Mouse (Mus musculus): ENCODE results near the gene Zbtb49.
A peak's percentile ranks its signal among the peaks of the same experiment; 100 is the strongest.

The Zbtb49 gene

DNA sequence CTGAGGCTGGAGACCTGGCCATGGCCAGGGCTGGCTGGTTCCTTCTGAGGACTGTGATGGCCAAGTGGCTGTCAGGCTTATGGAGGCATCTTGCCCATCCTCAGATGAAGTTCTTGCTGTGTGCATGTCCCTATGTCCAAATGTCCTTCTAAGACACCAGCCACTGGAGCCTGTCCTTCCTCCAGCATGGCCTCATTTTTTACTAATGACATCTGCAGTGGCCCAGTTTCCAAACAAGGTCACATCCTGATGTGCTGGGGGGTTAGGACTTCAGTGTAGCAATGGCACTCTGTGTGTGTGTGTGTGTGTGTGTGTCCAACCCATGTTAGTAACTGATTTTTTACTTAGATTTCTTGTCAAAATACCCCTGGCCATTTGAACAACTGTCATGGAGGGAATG, 24.3 kb downstream of the Zbtb49 start:
- no peak for DNase-seq (ENCODE audit: low spot score)

GRCm38 (mm10) chr5:38194946-38195345, 25.3 kb downstream of the Zbtb49 start:
- DNase-seq (ENCODE audit: low spot score), result no peak

GRCm38 (mm10) chr5:38190907-38191306, 29.4 kb downstream of the Zbtb49 start:
- DNase-seq (ENCODE audit: low spot score), result no peak

- DNase-seq (ENCODE audit: low spot score), result no peak
Observed at GRCm38 (mm10) chr5:38187006-38187405, 33.3 kb downstream of the Zbtb49 start.

DNA sequence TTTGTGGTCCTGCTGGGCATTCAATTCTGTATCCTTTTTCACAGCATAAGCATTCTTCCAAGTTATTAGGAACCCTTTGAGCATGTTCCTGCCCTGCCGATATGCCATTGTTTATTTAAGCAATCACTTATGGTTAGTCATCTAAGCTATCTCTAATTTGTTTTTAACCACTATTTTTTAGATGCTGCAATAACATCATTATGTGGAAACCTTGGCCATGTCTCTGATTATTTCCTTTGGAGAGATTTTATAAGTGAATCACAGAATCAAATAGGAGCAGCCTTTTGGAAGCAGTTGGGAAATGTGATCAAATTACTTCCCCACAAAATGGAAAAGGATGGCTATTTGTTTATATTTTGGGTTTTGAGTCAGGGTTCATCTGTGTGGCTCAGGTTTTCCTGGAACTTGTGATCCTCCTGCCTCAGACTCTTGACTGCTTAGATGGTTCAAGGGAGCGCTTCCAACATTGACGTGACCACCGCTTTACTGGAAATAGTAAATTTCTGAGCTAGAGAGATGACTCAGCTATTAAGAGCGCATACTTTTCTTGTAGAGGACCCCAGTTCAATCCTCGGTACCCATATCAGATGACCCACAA, 35.5 kb downstream of the Zbtb49 start:
- DNase-seq (ENCODE audit: low spot score), result no peak

- no peak for DNase-seq (ENCODE audit: low spot score)
Observed at GRCm38 (mm10) chr5:38174256-38174912, 45.9 kb downstream of the Zbtb49 start.

GRCm38 (mm10) chr5:38173766-38174165, 46.5 kb downstream of the Zbtb49 start:
- DNase-seq (ENCODE audit: low spot score), result no peak

- DNase-seq (ENCODE audit: low spot score), result no peak
Observed at GRCm38 (mm10) chr5:38168497-38168896, 51.8 kb downstream of the Zbtb49 start.

DNA sequence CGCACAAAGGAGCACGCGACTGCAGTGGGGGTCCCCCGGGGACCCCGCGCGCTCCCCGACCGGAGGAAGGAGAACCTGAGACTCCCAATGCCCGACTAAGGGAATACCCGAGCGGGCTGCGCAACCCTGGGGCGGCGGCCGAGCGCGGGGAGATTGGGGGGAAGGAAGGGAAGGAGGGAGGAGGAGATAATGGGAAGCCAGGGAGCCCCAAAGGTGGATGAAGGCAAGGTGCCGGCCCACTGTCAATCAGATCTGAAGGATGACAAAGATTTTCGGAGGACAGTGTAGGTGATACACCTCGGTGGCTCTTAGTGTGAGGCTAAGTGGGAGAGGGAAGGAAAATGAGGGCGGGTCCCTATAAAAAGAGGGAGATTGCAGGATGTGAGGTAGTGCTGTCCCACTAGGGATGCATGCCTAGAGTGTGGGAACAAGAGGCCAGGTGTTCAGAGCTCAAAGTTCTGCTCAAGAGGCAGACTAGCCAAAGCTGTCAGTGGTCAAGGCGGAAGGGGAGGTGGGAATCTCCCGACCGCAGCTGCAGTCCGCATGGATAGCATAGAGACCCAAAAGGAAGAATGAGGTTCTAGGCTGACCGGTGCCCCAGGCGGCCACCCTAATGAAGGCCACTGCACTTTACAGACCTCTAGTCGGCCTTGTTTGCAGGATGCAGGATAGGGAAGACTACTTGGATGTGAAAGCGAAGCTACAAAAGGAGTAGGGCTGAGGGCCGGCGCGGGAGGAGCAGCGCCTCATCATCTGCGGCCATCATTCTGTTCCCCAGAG, 60.4 kb downstream of the Zbtb49 start, which contains the start of gene Nsg1:
Gene Nsg1, minus strand, starts transcription at position 274 of the 780 bp plus-strand sequence.
- DNase-seq (ENCODE audit: low spot score), result no peak

DNA sequence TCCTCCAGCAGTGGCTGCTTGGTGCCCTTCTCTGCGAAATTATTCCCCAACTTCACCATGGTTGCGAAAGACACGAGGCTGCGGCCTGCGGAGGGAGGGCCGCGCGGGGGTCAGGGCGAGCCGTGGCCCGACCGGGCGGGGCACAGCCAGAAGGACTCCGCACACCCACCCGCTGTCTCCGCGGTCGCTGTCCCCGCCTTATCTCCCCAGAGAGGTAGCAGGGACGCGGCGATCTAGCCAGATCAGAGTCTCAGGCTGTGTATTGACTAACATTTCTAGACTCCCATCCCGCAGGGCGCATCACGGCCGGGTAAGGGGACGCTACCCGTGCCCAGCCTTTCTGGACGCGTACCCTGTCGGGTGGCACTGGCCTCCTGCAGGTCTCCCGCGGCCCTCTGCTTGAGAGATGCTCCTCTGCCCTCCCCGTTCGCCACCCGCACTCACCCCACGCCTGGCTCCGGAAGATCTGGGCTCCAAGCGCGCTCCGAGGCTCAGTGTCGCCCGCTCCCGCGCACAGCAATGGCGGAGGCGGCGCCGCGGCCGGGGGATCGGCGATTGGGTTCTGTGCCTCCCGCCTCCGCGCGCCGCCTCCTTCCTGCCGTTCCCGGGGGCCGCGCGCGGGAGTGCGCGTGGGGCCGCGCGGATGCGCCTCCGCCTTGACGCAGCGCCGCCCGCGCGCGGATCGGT, 61.2 kb downstream of the Zbtb49 start:
- DNase-seq (ENCODE audit: low spot score), result peak; percentile 69

- no peak for DNase-seq (ENCODE audit: low spot score)
Observed at GRCm38 (mm10) chr5:38158501-38158946, 61.7 kb downstream of the Zbtb49 start.

GRCm38 (mm10) chr5:38157481-38158020, 62.7 kb downstream of the Zbtb49 start:
- no peak for DNase-seq (ENCODE audit: low spot score)

- DNase-seq (ENCODE audit: low spot score), result no peak
Observed at GRCm38 (mm10) chr5:38153636-38154035, 66.6 kb downstream of the Zbtb49 start.

GRCm38 (mm10) chr5:38152201-38153108, 67.8 kb downstream of the Zbtb49 start:
- DNase-seq (ENCODE audit: low spot score), result no peak

DNA sequence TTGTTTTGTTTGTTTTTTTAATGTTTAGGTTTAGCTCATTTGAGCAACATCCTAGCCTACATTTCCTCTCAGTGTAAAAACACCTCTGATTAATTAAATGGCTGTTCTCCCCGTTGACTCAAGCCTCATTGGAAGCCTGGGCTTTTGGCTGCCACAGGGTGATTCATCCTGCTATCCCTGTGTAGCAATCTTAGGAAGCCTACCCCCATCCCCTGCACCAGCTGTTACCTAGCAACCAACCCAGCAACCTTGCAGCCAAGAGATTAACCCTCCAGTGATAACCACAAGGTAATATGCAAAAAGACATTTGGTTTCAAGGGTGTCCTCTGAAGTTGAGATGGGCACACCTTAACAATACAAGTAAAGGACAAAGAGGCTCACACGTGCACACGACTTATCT, 69.0 kb downstream of the Zbtb49 start:
- no peak for DNase-seq (ENCODE audit: low spot score)

DNA sequence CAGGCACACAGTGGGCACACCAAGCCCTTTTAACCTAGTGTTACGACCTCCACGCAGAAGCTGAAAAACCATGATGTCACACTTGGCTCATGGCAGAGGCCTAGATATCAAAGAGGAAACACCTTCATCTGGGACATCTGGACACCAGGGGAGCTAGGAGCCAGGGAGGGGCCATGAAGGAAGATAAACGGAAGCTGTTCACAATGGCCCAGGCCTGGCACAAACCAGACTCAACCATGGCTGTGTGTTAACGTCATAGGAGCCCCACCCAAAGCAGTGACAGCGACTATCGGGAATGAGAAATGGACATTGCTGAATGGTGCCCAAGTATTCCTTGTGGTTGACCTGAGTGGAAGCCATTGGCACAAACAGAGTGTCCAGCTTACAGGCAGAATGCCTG, 73.7 kb downstream of the Zbtb49 start:
- no peak for DNase-seq (ENCODE audit: low spot score)

DNA sequence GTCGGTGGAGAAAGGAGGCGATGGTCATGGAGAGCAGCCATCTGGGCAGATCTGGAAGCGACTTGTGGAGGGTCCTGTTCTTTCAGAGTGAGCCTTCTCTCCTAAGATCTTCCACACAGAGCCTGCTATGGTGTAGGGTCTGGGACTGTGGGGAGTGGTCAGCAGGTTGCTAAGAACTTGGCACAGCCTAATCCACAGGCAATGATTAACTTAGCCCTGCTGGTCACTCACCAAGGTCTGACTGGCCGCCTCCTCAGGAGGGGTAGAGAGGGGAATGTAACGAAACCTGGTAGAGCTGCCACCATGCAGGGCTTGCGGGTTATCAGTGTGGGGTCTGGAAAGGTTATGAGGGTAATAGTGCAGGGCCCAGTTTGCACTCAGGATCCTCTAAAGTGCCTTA, 79.4 kb downstream of the Zbtb49 start:
- no peak for DNase-seq (ENCODE audit: low spot score)

Data from ovary, postnatal 36 days (tissue).